Comparison of ENCODE assay signal across 13 mouse cellular contexts in genomic region chr2:162922834-162923233, GRCm38 (mm10). TPM values are rescaled to one million over a fixed set of nuclear protein-coding genes. Genes with fewer than 3 reads are reported as not detected.
DNase-seq lines count a peak whose midpoint lies in the region; ATAC-seq and TF ChIP-seq lines count a peak whose summit lies in the region.
"Had no signal": no experiment of that assay in that cellular context is flagged by ENCODE, and none has a peak within 500 bp of the region (broad histone marks: within the 10 kb centered on the region; RNA-seq: fewer than 3 reads in every experiment).

No protein-coding gene starts in this region.

- DNase-seq in frontal cortex, adult 2 months (ENCODE audit: extremely low spot score in 1 of 2, low spot score in 1 of 2): peak; percentile 38 to 58
- no peak for DNase-seq in frontal cortex, postnatal 14 days (ENCODE audit: low spot score in 2 of 2)
- peak in 1 of 2 experiments; percentile 45 for DNase-seq in left cerebral cortex, adult 2 months (ENCODE audit: extremely low spot score in 1 of 2, low spot score in 2 of 2)
- no peak for DNase-seq in left cerebral cortex, postnatal 4 days
- peak; percentile 32 for DNase-seq in CD4-positive, CD25-positive, alpha-beta regulatory T cell, adult 2 months (ENCODE audit: low read depth, low spot score)
- no peak for DNase-seq in kidney, adult 18-20 months
- no peak for DNase-seq in cerebellum, adult 11-12 months

- no peak overlapping the region for H3K4me3 ChIP-seq in left cerebral cortex, adult 2 months
- H3K4me3 ChIP-seq: heart, adult 2 months; intestine, embryonic 15.5 days; limb, embryonic 10.5 days had no signal

- intact Hi-C loops in left cerebral cortex, adult 2 months (cut with DNase I): loop anchor here (2.0 to 5.0 kb wide), 4 partner anchors 94 to 478 kb away; partner anchors contain the start of genes Ift52 and Ptprt
- intact Hi-C loops in left cerebral cortex, postnatal 4 days (cut with DNase I): loop anchor here (10.0 kb wide), 1 partner anchor 412 kb away; no protein-coding TSS in a partner anchor

- H3K27ac ChIP-seq in left cerebral cortex, adult 2 months: peak overlapping the region; percentile 32
- H3K27ac ChIP-seq: heart, adult 2 months; intestine, embryonic 15.5 days; limb, embryonic 10.5 days had no signal

- peak; percentile 36 for ATAC-seq in inflammation-experienced regulatory T-cells, adult 6 months
- ATAC-seq: intestine, embryonic 15.5 days had no signal

- no peak for TF ChIP-seq CTCF in left cerebral cortex, adult 2 months (IDR thresholded peaks at IDR 0.05)

RNA-seq across cellular contexts. Expression of gene Srsf6, which starts 8.5 kb away (rescaled TPM):
- polyA plus RNA-seq in frontal cortex, adult 2 months (2012; rRNA removed): 164 and 174 TPM in 2 replicates
- 100 to 1,000 TPM in 1 of 2 experiments, 10 to 100 TPM in 1; 99.3 to 109 TPM for total RNA-seq in left cerebral cortex, adult 2 months (2021)
- total RNA-seq in left cerebral cortex, postnatal 4 days (2021): 100 to 1,000 TPM; 154 to 158 TPM
- polyA plus RNA-seq in inflammation-experienced regulatory T-cells, adult 6 months (2017; shearing (Covaris generic)): 10 to 100 TPM; 24.3 to 51.6 (median 44.5) TPM

RNA-seq across cellular contexts. Expression of gene L3mbtl1, which starts 20.4 kb away (rescaled TPM):
- 12.0 and 13.4 TPM in 2 replicates for polyA plus RNA-seq in frontal cortex, adult 2 months (2012; rRNA removed)
- 10 to 100 TPM; 19.3 to 22.2 TPM for total RNA-seq in left cerebral cortex, adult 2 months (2021)
- total RNA-seq in left cerebral cortex, postnatal 4 days (2021): 10 to 100 TPM; 26.4 to 31.4 TPM
- polyA plus RNA-seq in inflammation-experienced regulatory T-cells, adult 6 months (2017; shearing (Covaris generic)): under 1 TPM in 1 of 3 experiments, not detected in 2; 0.30 TPM
- total RNA-seq: gastrocnemius, adult 18-20 months; heart, postnatal 36 days had no signal

Comparison
In these comparisons a context has a peak if more than half of its experiments do, and no peak if none do; other contexts are left out.
1. DNase-seq: peak in frontal cortex, adult 2 months (2 of 2) and CD4-positive, CD25-positive, alpha-beta regulatory T cell, adult 2 months (single experiment); none in frontal cortex, postnatal 14 days (0 of 2), left cerebral cortex, postnatal 4 days (single experiment), kidney, adult 18-20 months (single experiment) and cerebellum, adult 11-12 months (single experiment).